Mouse (Mus musculus) urinary bladder, adult 2 months (tissue): ENCODE data around the gene Rbms1. TPM values are rescaled to one million over a fixed set of nuclear protein-coding genes. Genes with fewer than 3 reads are reported as not detected.

Experiments
- DNase-seq: peaks from one replicate; pipeline ENCODE4 v3.0.0; 2022; ENCODE audit warnings: low spot score
- polyA plus RNA-seq: library from polyadenylated mRNA; depleted of rRNA; stranded (reverse); fragments of >200 nt; gene quantifications from 2 replicates; pipeline ENCODE4 v1.2.3, GENCODE M21; 2012

Gene Rbms1
- polyA plus RNA-seq, 1 experiment: 50.3 TPM

DNA sequence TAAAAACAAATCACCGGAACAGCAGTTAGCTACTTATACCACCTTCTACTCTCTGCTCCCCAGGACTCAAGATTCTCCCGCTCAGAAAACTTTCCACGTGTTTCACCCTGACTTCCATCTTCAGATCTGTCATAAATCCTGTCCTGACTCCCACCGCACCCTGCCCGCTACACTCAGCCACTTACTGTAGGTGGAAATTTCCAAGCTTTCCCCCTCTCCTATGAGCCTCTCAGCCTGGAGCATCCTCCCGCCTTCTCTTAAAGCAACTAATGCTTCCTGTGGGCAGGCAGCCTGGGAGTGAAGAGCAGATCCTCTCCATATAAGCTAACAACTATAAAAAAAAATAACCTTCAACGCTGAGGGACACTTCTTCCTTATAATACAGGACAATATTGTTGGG is 44.6 kb downstream of the Rbms1 start:
- DNase-seq: no peak

- no peak for DNase-seq
These were observed 48.3 kb downstream of the Rbms1 start for GRCm38 (mm10) chr2:60914524-60915280.

DNA sequence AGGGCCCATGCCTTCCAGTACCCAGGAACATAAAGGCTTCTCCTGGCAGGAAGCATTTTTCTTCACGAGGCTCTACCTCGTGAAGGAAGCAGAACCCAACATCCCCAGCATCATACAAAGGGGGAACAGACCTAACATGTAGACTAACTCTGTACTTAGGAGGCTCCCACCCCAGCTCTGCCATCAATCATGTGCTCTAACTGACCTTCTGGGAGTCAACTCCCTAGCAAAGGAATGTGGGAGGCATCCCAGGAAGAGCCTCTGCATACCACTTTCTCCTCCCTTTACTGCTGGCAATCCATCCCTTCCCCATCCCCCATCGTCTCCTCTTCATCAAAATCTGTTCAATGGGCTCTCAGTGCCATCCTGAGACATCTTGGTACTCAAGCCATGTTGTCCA is 49.7 kb downstream of the Rbms1 start:
- DNase-seq: no peak

- no peak for DNase-seq
These were observed 51.3 kb downstream of the Rbms1 start for GRCm38 (mm10) chr2:60911716-60912115.

- no peak for DNase-seq
These were observed 52.2 kb downstream of the Rbms1 start for GRCm38 (mm10) chr2:60910820-60911219.

- DNase-seq: no peak
These were observed 54.4 kb downstream of the Rbms1 start for GRCm38 (mm10) chr2:60908551-60908950.

- DNase-seq: no peak
These were observed 54.9 kb downstream of the Rbms1 start for GRCm38 (mm10) chr2:60908116-60908515.

DNA sequence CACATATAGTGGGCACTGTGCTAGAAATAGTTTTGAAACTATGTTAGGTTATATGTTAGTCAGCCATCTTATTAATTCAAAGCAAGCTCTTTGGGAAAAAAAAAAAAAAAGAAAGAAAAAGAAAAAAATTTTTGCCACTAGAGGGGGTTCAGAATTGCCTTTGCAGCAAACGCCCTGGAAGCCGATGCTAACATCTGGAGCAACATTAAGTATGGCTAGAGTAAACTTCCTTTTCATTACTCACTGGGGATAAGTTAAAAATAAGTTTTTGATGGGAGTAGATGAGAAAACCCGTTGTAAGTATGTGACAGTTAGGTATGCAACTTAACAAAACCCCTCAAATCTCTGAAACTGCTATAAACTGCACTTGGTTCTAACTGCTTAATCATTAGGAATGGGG is 57.7 kb downstream of the Rbms1 start:
- DNase-seq: no peak

- no peak for DNase-seq
These were observed 58.9 kb downstream of the Rbms1 start for GRCm38 (mm10) chr2:60904141-60904540.

GRCm38 (mm10) chr2:60903535-60903934 is 59.5 kb downstream of the Rbms1 start:
- no peak for DNase-seq

GRCm38 (mm10) chr2:60902446-60903137 is 60.4 kb downstream of the Rbms1 start:
- no peak for DNase-seq

DNA sequence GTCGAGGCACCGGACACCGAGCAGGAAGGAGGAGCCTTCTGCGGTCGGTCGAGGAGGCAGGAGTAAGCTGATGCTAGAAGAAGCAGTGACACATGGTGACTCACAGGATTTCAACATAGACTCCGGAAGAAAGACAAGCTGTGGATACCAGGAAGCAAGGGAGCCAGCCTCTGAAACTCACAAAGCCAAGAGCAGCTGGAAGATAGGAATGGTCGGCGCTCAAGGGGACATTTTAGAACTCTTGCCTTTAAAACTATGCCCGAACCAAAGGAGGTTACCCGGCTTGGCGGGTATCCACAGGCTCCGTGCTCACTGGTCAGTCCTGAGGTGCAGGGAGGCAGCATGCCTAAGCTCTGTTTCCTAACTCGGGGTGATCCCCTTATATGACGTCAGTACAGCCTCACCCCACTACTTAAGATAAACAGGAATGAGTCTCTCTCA is 61.5 kb downstream of the Rbms1 start:
- no peak for DNase-seq

- DNase-seq: no peak
These were observed 62.0 kb downstream of the Rbms1 start for GRCm38 (mm10) chr2:60901013-60901412.

GRCm38 (mm10) chr2:60893042-60893441 is 70.0 kb downstream of the Rbms1 start:
- DNase-seq: no peak

DNA sequence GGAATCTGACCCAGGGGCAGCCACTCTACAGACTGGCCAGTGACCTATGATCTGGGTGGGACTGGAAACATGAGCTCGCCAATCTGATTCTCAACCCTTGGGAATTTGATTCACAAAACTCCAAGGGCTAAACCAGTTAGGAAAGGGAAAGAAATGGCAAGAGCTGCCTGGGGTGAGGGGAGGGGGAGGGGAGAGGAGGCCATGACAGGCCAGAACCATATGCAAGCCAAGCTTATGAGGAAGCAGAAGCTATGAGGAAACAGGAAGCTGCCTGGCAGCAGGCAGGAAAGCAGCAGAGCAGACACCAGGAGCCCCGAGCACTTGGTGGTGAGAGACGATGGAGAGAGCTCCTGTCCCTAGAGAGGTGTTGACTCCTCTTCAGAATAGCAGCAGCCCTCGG is 79.1 kb downstream of the Rbms1 start:
- no peak for DNase-seq

DNA sequence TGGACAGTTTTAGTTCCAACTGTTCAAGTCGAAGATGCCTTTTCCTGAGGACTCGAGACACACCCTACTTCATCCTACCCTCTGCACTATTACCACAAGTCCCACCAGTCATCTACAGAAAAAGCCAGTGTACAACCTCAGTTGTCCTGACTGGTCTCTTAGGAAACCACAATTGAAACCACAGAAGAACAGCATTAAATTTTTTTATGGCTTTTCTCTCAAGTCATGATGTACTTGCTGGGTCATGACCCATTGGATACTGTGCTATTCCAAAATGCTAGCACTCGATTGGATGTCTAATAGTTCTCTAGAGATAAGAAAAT is 80.0 kb downstream of the Rbms1 start:
- DNase-seq: no peak

DNA sequence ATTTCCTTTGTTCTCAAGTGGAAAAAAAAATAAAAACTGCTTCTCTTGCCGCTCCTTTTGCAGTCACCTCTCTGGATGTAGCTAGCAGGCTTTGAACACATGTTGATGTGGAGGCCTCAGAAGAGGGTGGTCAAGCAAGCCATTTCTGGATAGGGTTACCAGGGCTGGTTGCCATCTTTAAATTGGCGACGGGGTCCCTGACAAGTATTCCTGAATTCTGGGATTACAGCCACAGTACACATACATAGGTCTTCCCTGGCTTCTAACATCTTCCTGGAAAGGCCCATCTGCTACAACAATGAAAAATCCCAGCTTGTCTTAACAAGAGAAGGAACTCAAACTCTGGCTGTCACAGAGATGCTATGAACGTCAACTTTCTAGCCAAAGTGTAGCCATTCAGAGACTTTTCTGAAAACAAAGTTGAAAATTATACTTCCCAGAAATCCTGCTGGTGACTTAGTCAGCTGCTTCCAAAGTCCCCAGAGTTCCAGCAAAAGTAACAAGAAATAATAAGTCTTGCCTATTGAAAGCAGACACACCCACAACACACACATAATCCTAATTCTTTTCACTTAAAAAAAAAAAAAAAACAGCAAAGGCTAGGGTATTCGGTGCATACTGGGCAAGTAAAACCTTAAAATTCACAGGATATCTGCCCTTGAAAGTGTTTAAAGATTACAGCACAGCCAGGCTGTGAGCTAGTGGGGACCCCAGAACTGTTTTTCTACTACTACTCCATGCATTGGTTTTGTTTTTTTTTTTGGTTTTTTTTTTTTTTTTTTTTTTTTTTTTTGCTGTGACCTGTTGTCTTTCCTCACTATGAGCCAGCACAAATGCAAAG is 80.6 kb downstream of the Rbms1 start:
- DNase-seq: no peak

DNA sequence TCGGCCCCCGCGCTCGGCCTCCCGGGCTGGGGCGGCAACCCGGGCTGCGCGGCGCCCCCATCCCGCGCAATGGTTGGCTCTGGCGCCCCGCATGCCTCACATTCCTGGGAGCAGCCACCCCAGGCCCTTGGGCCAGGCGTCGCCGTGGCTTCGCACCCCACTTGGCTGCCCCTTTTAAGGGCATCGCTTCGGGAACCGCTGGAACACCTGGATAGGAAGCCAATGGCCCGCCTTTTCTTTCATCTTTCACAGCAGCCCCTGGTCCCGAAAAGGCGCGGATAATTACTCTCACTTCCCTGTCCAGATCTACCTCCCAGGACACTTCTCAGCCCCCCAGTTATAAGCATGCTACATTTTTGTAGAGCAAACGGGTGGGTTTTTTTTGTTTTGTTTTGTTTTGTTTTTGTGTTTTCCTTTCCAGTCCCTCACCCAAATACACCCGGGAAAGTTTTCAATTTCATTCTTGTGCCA is 81.4 kb downstream of the Rbms1 start:
- DNase-seq: no peak

DNA sequence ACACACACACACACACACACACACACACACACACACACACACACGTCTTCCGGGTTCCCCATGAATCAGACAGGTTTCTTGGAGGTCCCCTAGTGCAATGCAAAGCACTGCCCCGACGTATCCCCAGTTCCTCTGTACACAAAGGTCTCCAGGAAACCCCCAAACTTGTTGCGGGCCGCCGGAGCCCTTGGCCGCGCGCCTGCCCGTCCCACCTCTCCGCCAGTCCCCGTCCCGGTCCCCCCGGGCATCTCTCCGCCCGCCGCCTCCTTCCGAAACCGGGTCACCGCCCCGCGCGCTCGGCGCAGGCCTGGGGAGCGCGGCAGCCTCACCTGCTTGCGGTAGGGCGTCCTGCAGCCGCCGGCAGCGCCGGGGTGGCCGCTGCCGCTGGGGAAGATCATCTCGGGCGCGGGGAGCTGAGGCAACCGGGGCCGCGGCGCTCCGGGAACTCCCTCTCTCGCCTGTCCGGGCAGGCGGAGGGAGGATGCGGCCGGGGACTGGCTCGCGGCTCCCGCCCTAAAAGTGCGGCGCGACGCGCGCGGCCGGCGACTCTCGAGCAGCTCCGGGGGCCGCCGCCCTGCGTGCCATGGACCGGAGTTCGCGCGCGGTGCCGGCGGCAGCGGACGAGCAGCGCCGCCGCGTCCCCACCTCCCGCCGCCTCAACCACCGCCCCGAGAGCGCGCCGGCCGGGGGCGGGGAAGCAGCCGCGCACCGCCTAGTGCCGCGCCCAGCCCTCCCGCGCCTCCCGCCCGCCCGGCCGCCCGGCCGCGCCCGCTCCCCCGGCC is 82.0 kb downstream of the Rbms1 start:
- peak; percentile 79 for DNase-seq

GRCm38 (mm10) chr2:60879966-60880788 is 82.8 kb downstream of the Rbms1 start:
- no peak for DNase-seq
